Mouse (Mus musculus) thymus, adult 2 months (tissue): ENCODE results near the gene Krtap3-1.

Experiments used
- CTCF ChIP-seq: fragments of 200-500 bp; IDR thresholded peaks from 2 replicates; pipeline ENCODE4 v1.5.1; 2012; ENCODE audit warnings: mild to moderate bottlenecking, control low read depth, low read length, moderate library complexity, borderline replicate concordance; ENCODE audit not compliant: control insufficient read depth, poor library complexity, insufficient read depth; ENCODE audit errors: extremely low read depth
- POLR2A ChIP-seq: fragments of 200-500 bp; IDR thresholded peaks from 2 replicates; pipeline ENCODE4 v1.6.1; 2012; ENCODE audit warnings: mild to moderate bottlenecking, low read length, control low read depth, moderate library complexity; ENCODE audit not compliant: control insufficient read depth, poor library complexity, insufficient read depth; ENCODE audit errors: extremely low read depth

- TF ChIP-seq POLR2A (no peak), CTCF (no peak)
These were observed 3.9 kb downstream of the Krtap3-1 start for GRCm38 (mm10) chr11:99562580-99562979.
